Mouse (Mus musculus): ENCODE results near the gene Atp5l.
"Not testable (repeated sequence)": the region's sequence is repeated elsewhere in the genome, so short reads cannot be mapped to it uniquely, and the experiment has no call there.

Atp5l gene

GRCm38 (mm10) chr9:44920374-44921122, at the start of gene Atp5l:
TSS of gene Atp5l (minus strand) at chr9:44920742.
- peak; percentile 67 for DNase-seq (ENCODE audit: low spot score)

- DNase-seq (ENCODE audit: low spot score) = no peak
Observed at GRCm38 (mm10) chr9:44969450-44969849, 48.9 kb upstream of the Atp5l start.

DNA sequence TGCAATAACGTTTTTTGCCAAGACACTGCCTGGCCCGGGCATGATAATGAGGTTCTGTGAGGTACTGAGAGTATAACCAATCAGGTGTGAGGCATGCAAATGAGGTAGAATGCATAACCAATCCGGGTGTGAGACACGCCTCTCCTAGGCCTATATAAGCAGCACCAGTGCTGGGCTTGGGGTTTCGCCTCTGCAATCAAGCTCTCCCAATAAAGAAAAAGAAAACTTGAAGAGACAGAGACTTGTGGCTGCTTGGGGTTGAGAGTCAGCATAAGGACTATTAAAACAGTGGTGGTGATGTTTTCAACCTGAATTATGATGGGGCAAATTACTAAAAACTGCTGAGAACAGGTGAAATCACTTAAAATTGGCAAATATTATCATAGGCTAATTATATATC, 47.2 kb upstream of the Atp5l start:
- DNase-seq (ENCODE audit: low spot score) = not testable (repeated sequence)

DNA sequence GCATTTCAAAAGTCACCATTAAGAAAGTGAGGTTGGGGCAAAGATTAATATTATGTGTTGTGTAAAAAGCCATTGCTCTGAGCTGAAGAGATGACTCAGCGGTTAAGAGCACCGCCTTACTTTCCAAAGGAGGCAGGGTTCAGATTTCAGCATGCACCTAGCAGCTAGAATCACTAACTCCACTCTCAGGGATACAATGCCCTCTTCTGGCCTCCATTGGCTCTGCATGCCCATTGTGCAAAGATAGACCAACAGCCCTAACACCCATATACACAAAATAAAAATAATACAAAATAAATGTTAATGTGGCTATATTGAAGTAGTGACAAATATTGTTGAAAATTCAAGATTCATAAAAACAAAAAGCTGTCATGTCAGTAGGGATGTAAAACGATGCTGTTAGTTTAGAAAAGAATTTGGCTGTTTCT, 46.3 kb upstream of the Atp5l start:
- peak; percentile 72 for DNase-seq (ENCODE audit: low spot score)

DNA sequence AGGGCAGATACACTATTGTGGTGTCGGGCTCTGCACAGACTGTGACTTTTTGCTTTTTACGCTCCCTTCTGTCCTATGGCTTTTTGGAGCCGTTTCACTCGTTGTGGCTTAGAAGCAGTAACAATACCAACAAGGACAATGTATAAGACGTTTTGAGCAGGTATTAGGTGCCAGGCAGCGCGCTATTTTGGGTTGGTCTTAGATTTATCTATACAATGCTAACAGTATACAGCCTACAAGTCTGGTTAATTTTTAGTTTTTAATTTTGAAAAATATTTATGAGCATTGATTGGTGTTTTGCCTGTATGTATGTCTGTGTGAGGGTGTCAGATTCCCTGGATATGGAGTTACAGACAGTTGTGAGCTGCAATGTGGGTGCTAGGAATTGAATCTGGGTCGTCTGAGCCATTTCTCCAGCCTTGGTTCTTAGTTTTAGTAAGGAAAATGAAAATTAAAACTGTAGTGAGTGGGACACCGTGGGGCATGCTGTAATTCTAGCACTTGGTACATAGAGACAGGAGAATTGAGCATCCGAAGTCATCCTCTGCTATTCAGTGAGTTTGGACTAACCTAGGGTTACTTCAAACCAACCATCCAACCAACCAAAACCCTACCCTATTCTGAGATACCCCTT, 45.4 kb upstream of the Atp5l start:
- no peak for DNase-seq (ENCODE audit: low spot score)

- DNase-seq (ENCODE audit: low spot score) = peak; percentile 99
Observed at GRCm38 (mm10) chr9:44965126-44965832, 44.7 kb upstream of the Atp5l start, which contains the start of gene Ube4a. TSS of gene Ube4a (minus strand) at chr9:44965600.

DNA sequence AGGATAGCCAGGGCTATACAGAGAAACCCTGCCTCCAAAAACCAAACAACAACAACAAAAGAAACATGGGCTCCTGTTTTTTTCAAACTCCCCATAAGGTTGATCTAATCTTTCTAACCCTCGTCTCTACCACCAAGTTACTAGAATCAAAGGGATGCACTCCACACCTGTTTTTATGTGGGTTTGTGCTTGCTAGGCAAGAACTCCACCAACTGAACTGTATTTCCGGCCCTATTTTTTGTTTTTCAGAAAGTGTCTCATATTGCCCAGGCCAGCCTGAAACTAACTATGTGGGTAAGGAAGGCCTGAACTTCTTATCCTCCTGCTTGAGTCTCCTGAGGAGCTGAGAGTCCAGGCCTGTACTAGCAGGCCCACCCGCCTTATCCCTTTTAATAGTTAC, 33.9 kb upstream of the Atp5l start:
- DNase-seq (ENCODE audit: low spot score) = no peak

GRCm38 (mm10) chr9:44947836-44948235, 27.3 kb upstream of the Atp5l start:
- no peak for DNase-seq (ENCODE audit: low spot score)

DNA sequence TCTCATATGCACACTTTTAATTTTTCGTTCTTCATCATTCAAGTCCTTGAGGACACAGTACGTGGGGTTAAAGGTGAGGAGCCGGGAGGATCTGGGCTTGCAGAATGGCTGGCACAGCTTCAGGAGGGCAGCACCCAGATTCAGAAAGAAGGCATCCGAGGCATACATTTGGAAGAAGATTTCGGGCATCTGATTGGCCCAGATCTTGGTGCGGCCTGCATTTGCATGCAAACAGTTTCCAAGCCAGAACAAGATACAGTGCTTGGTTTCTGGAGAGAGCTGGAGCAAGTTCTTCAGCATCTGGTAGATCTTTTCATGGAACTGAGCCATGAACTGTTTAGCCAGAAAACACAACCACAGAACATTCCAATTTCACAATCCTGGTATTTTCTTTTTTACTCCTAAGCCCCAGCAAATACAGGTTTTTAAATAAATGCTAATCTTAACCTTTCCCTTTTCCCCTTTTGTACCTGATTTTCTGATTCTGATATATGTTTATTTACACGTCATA, 25.7 kb upstream of the Atp5l start:
- DNase-seq (ENCODE audit: low spot score) = peak; percentile 14

DNA sequence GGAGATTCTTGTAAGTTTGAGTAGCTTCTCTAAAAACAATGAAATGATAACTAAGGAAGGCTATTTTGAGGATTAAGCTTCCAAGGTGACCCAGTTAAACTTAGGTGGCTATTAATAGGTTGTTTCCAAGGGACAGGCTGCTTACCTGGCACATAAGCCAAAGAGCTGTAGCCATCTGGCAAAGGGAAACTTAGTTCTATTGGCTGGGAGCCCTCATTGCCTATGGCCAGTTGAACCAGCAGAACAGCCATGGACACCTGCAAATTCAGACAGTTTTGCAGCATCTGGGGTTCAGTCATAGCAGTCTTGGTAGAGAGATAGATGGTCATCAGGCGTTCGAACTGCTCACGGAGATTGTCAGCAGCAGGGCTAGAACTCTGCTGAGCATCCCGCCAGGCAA, 21.9 kb upstream of the Atp5l start:
- no peak for DNase-seq (ENCODE audit: low spot score)

DNA sequence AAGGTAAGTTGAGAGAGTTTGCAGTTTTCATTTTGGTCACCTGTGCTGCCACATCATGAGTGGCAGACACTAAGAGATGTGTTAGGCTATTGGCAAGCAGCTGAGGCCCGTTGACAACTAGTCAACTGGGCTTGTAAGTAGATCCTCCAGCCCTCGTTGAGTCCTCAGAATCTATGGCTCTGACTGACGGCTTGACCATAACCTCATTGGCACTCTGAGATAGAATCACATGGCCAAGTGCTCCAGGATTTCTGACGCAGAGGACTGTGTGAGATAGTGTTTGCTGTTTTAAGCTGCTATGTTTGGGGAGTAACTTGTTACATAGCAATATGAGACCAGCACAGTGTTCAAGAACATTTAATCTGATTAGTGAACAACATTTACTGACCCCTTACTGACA, 21.2 kb upstream of the Atp5l start:
- DNase-seq (ENCODE audit: low spot score) = no peak

DNA sequence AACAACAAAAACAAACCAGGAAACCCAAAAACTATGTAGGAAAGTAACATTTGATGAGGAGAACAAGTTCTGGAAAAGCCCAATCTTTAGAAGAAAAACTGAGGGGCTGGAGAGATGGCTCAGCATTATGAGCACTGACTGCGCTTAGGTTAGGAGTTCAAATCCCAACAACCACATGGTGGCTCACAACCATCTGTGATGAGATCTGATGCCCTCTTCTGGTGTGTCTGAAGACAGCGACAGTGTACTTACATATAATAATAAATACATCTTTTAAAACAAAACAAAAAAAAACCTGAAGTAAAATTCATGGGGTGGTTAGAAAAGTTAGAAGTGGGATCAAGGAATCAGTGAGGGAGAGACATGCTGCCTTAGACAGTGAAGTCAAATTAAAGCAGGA, 1.0 kb upstream of the Atp5l start:
- DNase-seq (ENCODE audit: low spot score) = no peak

DNA sequence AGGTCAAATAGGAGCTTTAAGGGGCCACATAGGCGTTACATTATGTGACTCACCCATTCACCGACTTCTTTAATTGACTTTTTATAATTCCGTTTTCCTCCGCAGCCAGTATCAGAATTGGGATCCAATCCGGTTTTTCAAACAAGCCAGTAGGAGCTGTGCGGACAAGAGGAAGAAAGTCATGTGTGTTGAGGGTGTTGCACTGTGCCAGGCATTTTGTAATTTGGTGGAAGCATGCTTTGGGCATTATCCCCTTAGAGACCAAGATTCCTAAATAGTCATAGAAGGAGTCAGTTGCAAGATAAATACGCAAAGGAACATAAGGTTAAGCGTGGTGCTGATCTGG, 554 bp upstream of the Atp5l start:
- no peak for DNase-seq (ENCODE audit: low spot score)

DNA sequence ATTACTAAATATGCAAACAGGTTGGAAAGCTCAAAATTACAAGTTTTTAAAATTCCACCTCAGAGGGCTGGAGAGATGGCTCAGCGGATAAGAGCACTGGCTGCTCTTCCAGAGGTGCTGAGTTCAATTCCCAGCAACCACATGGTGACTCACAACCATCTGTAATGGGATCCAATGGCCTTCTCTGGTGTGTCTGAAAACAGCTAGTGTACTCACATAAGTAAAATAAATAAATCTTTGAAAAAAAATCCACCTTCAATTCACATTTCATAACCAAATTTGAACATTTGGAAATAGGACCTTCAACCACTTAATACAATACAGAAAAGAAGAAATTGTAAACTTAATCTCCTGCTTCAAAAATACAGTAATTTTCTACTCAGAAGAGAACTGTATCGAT, 936 bp downstream of the Atp5l start:
- no peak for DNase-seq (ENCODE audit: low spot score)

- peak; percentile 27 for DNase-seq (ENCODE audit: low spot score)
Observed at GRCm38 (mm10) chr9:44916196-44916595, 4.3 kb downstream of the Atp5l start.

- no peak for DNase-seq (ENCODE audit: low spot score)
Observed at GRCm38 (mm10) chr9:44914706-44915105, 5.8 kb downstream of the Atp5l start.

DNA sequence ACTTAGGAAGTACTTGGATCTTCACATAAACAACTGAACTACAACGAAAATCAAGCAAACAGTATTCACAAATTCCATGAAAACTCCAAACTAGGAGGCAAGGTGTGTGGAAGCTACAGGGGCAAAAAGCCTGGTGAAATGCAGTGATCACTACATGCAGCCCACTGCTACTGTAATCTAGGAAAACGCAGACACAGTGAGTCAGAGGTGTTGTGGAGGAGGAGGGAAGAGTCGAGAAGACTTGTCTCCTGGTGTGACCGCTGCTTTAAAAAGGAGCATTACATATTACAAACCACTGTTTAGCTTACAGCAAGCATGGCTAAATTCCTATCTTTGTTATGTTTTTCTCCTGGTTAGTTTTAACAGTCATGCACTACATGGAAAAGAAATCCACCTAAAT, 9.2 kb downstream of the Atp5l start:
- DNase-seq (ENCODE audit: low spot score) = no peak

GRCm38 (mm10) chr9:44905620-44906019, 14.9 kb downstream of the Atp5l start:
- DNase-seq (ENCODE audit: low spot score) = peak; percentile 8

DNA sequence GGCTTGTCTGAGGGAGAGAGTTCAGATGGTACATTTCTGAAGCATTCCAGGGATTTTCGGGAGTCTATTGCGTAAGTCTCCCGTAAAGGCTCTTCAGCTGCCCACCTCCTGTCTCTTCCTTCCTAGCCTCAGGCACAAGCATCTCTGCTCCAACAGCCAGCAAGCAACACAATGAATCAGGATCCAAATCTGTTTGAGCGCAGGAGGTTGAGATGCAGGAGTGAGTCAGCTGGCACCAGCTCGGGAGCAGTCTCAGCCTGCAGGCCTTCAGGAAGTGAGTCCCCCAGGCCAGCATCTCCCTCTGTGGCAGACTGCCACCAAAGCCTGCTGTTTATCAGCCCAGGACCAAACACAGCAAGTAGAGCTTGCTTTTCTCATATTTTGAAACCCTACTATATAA, 15.6 kb downstream of the Atp5l start:
- peak; percentile 51 for DNase-seq (ENCODE audit: low spot score)

GRCm38 (mm10) chr9:44903856-44904255, 16.7 kb downstream of the Atp5l start:
- no peak for DNase-seq (ENCODE audit: low spot score)

DNA sequence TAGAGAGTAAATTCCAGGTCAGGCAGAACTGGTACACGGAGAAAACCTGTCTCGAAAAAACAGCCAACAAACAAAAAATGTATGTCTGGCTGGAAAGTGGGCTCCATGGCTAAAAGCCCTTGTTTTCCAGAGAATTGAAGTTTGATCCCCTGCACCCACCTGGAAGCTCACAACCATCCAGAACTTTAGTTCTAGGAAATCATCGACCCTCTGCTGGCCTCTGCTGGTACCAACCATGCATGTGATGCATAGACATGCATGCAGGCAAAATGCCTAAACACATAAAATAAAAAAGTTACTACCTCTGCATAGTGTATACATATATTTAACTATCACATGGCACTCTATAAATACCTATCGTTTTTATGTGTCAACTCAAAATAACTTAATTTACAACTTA, 20.1 kb downstream of the Atp5l start:
- no peak for DNase-seq (ENCODE audit: low spot score)

DNA sequence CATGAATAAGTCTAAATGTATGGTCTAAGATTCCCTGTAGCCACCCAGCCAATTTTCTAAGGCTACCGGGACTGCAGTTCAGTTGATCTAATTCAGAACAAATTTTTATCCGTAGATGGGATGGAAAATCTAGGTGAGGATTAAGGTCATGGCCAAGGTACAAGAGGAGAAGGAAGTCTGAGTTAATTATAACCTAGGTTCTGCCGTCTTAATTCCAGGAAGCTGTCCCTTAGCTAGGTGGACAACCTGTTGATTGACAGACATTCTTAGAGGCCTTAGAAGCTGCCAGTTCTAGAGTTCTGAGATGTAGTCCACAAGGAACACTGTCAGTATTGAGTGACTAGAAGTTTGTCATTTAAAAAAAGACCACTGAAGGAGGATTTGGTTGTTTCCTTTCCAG, 20.8 kb downstream of the Atp5l start:
- no peak for DNase-seq (ENCODE audit: low spot score)

DNA sequence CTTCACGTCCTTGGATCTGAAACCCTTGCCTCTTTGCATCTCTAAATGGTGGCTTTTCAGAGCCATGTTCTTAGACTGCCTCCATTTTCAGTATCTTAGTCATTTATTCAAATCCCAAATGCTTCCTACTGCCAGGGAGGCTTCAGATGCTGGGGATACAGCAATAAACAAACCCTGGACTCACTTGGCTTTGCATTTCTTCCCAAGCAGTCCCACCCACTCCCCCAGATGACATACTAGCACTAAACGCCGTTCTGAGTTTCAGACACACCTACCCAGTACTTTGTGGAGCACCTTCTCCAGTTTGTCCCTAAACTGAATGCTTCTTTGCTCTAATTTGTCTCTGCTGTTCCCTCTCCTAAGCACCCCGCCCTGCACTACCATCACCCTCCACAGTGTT, 23.5 kb downstream of the Atp5l start:
- DNase-seq (ENCODE audit: low spot score) = no peak

All from urinary bladder, postnatal 25 days (tissue).